Mouse (Mus musculus) spleen, adult 2 months (tissue): ENCODE data around the gene Trpm4.

Experiments
- CTCF ChIP-seq: fragments of 200-500 bp; IDR thresholded peaks from 2 replicates; pipeline ENCODE4 v1.5.1; 2011; ENCODE audit warnings: mild to moderate bottlenecking, inconsistent platforms; ENCODE audit not compliant: insufficient read depth, insufficient read length, insufficient replicate concordance; ENCODE audit errors: extremely low read depth
- POLR2A ChIP-seq: fragments of 200-500 bp; IDR thresholded peaks from 2 replicates; pipeline ENCODE4 v1.6.1; 2011; ENCODE audit warnings: low read depth, low read length, inconsistent platforms

- TF ChIP-seq CTCF = no peak
- TF ChIP-seq POLR2A = no peak
Observed at GRCm38 (mm10) chr7:45336319-45336718, 2.7 kb upstream of the Trpm4 start.
